Mouse (Mus musculus) C2C12 (cell line): ENCODE measurements around the gene Gpc6.

ENCODE experiments used
- CTCF ChIP-seq: IDR thresholded peaks from one replicate; pipeline ENCODE4 v1.5.1; 2011; ENCODE audit not compliant: control insufficient read depth, insufficient read depth, insufficient read length
- FOSL1 ChIP-seq: IDR thresholded peaks from one replicate; pipeline ENCODE4 v1.8.0; 2011; ENCODE audit warnings: mild to moderate bottlenecking, low read length; ENCODE audit not compliant: poor library complexity, insufficient read depth, severe bottlenecking
- MAX ChIP-seq: IDR thresholded peaks from one replicate; pipeline ENCODE4 v1.6.1; 2011; ENCODE audit warnings: mild to moderate bottlenecking, control low read depth

- no peak for TF ChIP-seq CTCF
- TF ChIP-seq MAX, result no peak
- TF ChIP-seq FOSL1, result no peak
Observed at GRCm38 (mm10) chr14:117773373-117773772, 848.3 kb downstream of the Gpc6 start.
